Mouse (Mus musculus): Measurements from ENCODE around the gene Cd3e. TPM values are rescaled to one million over a fixed set of nuclear protein-coding genes. Genes with fewer than 3 reads are reported as not detected.

The Cd3e gene
- 1,566 TPM for polyA plus RNA-seq (2017; shearing (Covaris generic))

DNA sequence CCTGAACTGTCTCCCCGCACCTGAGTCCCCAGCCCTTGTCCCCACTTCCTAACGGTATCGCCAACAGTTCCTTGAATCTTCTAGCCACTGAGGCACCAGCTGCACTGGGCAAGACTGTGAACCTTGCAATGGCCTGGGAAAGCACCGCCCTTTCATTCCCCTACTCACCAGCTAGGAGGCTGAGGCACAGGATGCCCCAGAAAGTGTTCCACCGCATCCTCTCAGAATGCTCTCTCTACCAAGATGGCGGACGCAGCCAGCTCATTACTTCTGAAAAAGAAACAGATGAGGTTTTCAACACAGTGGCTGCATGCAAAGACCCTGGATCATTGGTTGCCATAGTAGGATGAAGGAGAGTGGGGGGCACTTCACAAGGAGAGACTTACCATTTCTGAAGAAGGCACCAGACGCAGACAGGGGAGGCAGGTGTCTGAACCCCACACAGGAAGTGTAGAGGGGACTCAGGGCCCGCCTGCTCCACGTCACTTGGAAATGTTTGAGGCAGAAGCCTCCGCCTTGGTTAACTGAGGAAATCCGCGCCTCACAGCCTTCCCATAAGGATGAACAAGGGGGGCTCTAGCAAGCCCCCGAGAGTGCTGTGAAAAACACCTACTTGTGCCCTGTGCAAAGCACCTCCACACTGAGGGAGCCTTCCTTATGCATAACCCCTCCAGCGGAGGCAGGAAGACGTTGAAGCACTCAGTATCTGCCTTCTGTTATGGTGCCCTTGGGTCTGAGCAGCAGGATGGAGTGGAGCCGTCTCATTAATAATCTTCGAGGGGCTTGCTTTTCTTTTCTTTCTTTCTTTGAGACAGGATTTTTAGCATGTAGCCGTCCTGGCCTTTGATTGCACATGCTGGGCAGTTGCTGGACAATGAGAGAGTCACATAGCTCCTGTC, at the start of gene Cd3e:
Cd3e (minus strand) TSS at position 448 of the 899 bp plus-strand sequence.

DNA sequence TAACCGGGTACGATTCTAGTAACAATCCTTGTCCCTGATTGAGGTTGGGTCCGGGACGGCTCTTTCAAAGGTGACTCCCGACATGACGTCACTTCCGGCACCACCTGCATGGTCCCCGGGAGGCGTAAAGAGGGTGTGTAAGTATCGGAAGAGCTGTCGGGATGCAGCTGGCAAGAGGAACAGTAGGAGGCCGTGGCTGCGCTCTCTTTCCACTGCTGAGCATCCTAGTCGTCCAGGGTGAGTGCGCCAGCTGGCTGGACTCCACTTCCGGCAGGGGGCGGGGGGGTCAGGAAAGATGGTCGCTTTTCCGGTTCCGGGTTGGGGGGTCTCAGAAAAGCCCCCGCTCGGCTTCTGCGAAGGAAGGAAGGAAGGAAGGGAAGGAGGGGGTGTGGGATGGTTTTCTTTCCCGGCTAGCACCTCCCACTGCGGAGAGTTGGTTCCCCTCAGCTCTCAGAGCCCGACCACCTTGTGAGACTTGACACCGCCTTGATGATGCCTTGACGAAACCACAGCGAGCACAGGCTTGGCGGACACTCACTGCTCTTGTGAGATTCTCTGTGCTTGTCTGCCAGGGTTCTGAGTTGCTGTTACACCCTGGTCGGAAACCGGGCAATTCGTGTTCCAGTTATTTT, 45.8 kb upstream of the Cd3e start, which contains the start of gene Mpzl3:
Mpzl3 (plus strand) TSS at position 105 of the 632 bp plus-strand sequence.

DNA sequence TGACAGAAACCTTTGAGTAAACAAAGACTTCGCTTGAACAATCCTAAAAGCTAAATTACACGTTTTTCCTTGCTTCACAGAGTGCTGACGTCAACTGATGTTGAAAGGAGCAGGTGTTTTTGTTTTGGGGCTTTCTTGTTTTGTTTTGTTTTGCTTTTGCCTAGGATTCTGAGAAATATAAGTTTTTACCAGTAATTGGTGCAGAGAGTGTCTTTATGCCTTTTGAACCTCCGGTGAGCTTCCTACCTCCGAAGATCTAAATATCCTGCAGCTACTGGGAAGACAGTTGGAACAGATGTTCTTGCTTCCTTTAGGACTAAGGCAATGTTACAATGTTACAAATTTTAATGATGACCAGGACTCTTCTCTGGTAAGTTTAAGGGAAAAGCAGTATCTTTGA, 30.1 kb upstream of the Cd3e start, which contains the start of gene Mpzl2:
Mpzl2 (plus strand) TSS at position 301 of the 400 bp plus-strand sequence.

DNA sequence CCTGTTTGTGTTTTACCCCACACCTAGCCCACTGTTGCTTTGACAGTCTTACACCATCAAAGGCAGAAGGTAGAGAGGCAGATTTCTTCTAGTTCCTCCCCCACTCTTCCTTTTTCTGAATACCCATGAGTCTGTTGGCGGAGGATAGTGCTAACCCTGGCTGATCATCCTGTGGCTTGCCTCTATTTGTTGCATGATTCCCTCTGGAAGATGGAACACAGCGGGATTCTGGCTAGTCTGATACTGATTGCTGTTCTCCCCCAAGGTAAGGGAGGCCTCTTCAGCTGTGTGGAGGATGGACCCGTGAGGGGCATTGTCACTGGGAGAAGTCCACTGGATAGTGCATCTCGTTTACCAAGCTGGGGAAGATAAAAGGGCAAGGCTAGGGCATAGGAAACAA, 27.8 kb downstream of the Cd3e start, which contains the start of gene Cd3d:
Cd3d (plus strand) TSS at position 111 of the 400 bp plus-strand sequence.

DNA sequence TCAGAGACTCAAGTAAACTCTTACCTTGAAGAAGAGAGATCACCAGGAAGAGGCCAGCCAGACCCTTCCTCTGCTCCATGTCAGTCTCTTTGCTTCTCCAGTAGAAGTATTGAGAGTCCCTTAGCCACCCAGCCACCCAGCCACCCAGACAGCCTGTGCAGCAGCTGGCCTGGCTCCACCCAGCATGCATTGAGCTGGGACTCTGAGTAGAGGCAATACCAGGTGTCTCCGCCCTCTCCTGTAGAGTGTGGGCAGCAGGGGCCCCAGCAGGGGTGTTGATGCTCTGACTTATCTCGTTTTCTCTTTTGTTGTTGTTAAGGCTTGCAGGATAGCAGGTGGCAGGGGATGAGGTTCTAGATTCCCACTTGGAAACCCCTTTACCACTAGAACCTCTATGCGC, 29.2 kb downstream of the Cd3e start, which contains the start of gene Cd3g:
Cd3g (minus strand) TSS at position 190 of the 400 bp plus-strand sequence.

DNA sequence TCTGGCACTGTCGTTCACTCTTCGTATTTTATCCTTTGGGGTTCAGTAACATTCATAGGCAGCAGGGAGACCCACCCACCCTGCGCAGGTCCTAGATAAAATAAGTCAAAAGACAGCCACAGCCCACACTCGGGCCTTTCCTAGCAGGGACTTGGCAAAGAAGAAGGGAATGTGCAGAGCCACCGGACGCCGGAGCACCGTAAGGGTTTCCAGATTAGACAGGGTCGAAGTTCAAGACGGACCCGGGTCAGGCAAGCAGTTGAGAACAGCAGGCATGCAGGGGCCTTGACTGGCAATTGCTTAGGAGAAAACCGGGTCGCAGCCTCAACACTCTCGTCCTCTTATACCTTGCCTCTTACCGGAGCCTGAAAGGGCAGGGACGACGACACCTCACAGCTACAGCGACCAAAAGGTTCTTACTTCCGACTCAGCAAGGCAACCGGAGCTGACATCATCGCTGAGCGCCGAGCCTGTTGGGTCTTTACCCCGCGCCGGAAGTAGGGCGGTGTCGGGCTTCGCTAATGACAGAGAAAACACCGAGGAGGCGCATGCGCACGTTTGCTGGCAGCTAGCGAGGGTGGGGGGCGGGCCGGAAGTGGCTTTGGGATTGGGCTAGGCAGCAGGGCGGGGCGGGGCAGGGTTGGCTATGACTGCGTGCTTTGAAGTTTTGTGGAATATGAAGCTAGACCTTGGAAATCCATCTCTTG, 44.1 kb downstream of the Cd3e start, which contains the start of gene Ube4a:
Ube4a (minus strand) TSS at position 475 of the 707 bp plus-strand sequence.

Other genes starting within 250 kb of the Cd3e start
- 137 TPM for gene Arcn1, start 241.8 kb downstream of the Cd3e start, polyA plus RNA-seq (2017; shearing (Covaris generic))
- 45.7 TPM for gene Ift46, start 241.7 kb downstream of the Cd3e start, polyA plus RNA-seq (2017; shearing (Covaris generic))
- 0.26 TPM for gene Tmem25, start 210.3 kb downstream of the Cd3e start, polyA plus RNA-seq (2017; shearing (Covaris generic))
- gene Ttc36, start 206.6 kb downstream of the Cd3e start, polyA plus RNA-seq (2017; shearing (Covaris generic)): not detected
- gene Kmt2a, start 128.3 kb downstream of the Cd3e start, polyA plus RNA-seq (2017; shearing (Covaris generic)): 30.4 TPM
- gene Atp5l, start 88.9 kb downstream of the Cd3e start, polyA plus RNA-seq (2017; shearing (Covaris generic)): 370 TPM
- gene Ube4a, start 44.0 kb downstream of the Cd3e start, polyA plus RNA-seq (2017; shearing (Covaris generic)): 62.5 TPM
- 1,490 TPM for gene Cd3g, start 29.2 kb downstream of the Cd3e start, polyA plus RNA-seq (2017; shearing (Covaris generic))
- 1,073 TPM for gene Cd3d, start 27.8 kb downstream of the Cd3e start, polyA plus RNA-seq (2017; shearing (Covaris generic))
- gene Mpzl2, start 30.2 kb upstream of the Cd3e start, polyA plus RNA-seq (2017; shearing (Covaris generic)): not detected
- 17.4 TPM for gene Mpzl3, start 45.6 kb upstream of the Cd3e start, polyA plus RNA-seq (2017; shearing (Covaris generic))
- gene Jaml, start 69.6 kb upstream of the Cd3e start, polyA plus RNA-seq (2017; shearing (Covaris generic)): 10.6 TPM
- gene Scn2b, start 108.2 kb upstream of the Cd3e start, polyA plus RNA-seq (2017; shearing (Covaris generic)): 0.07 TPM
- 0.05 TPM for gene Scn4b, start 128.8 kb upstream of the Cd3e start, polyA plus RNA-seq (2017; shearing (Covaris generic))
- gene BC049352, start 172.4 kb upstream of the Cd3e start, polyA plus RNA-seq (2017; shearing (Covaris generic)): 1.2 TPM
- not detected for gene Tmprss4, start 194.5 kb upstream of the Cd3e start, polyA plus RNA-seq (2017; shearing (Covaris generic))